Mouse (Mus musculus) frontal cortex, postnatal 25 days (tissue): ENCODE data around the gene Arhgap6.
"Not testable (repeated sequence)": the region's sequence is repeated elsewhere in the genome, so short reads cannot be mapped to it uniquely, and the experiment has no call there.

Experiments
- DNase-seq, 2 experiments: peaks; one replicate each; pipeline ENCODE4 v3.0.0; 2022; ENCODE audit warnings: low spot score in 2 of 2

Arhgap6 gene

DNA sequence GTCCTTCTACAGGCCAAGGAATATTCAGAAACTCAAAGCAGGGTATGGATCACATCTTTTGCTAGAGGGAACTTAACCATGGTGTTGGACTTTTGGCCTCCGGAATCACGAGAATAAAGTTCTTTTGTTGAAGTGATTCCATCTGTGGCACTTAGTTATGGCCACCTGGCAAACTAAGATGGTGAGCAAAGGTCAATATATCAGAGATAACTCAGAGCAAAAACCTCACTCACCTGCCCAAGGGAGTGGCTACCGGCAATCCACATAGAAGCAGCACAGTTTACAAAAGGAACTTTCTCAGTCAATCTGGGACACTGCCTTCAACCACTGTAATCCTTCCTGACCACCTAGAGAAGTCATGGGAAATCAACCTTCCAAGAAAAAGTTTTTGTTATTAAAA lies 513.7 kb downstream of the Arhgap6 start:
- no peak for DNase-seq

DNA sequence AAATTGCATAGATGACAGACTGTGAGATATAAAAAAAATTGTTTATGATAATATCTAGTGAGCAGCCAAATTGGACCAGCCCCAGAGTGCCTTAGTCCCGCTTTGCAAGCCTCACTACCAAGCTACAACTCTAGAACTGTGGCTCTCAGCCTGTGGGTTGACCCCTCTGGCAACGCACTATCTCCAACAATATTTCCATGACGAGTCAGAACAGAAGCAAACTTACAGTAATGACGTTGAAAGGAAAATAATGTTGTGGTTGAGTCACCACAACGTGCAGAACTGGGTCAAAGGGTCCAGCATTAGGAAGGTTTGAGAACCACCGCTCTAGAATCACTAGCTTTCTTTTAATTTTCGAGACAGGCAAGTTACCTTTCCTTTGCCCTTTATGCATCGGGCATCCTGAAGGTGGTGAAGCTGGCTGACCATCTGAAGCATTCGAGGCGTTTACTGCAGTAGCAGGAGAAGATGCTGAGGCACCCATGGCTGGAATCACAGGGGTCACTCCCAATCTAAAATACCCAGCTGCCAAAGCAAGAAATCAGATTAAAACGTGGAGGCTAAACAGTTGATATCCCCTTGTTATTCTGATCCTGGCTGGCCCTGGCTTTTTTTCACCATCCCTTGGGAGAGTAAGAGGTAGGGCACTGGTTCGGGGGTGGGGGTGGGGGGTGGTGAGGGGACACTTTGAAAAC lies 524.3 kb downstream of the Arhgap6 start:
- DNase-seq = no peak

DNA sequence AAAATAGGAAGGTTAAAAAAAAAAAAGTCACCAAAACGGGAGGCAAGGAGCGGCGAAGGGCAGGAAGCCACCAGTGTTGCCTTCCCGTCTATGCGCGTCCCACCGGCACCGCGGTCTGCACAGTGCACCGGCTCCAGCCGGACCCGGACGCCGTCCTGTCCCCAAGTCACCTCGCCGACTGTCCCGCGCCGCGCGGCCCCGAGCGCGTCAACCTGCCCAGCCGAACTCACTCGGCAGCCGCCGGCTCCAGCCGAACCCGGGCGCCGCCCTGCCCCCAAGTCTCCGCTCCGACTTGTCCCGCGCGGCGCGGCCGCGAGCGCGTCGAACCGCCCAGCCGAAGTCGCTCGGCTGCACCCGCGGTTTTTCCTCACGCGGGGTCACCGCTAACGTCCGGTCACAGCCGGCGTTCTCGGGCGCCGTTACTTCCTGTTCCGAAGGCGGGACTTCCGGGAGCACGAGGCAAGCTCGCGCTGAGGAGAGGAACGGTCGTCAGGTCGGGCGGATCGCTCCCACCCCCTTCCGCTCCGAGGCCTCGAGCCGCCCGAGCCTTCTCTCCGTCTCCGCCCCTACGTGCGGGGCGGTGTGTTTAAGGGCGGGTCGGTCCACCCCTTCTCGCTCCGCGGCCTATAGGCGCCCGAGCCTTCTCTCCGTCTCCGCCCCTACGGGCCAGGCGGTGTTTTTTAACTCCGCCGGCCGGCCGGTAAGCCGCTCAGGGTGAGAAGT lies 525.2 kb downstream of the Arhgap6 start, which contains the start of gene Hccs:
TSS of gene Hccs (minus strand) at position 428 of the 723 bp plus-strand sequence.
- DNase-seq = peak; percentile 58 to 70

- not testable (repeated sequence) for DNase-seq
Measured at GRCm38 (mm10) chrX:169320668-169321005, 525.7 kb downstream of the Arhgap6 start.

DNA sequence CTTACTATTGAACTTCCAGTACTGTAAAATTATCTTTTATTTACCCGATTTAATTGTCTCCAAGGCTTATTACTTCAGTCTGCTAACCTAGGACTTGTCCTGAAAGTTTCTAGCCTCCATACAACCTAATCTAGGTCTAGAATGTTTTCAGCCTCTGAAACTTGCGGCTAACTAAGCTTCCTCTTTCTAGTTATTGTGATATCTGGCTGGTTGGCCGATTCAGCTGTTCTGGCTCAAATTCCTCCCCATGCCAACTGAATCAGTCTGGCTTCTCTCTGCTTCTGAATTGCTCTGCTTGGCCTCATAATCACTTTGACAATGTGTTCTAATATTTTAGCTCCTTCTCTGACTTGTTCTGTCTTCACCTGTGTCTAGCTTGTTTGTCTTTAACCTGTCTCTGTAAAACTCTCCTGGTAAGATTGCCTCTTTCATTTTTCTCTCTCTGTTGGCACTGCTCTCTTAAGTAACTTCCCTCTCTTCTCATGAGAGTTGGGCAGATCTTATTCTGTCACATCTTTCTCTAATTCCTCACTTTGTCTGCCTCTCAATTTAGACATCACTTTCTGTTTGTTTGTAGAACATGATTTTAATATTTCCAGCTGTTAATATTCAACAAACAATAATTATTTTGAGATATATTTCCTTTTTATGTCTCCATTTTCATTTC lies 531.2 kb downstream of the Arhgap6 start:
- DNase-seq = no peak

DNA sequence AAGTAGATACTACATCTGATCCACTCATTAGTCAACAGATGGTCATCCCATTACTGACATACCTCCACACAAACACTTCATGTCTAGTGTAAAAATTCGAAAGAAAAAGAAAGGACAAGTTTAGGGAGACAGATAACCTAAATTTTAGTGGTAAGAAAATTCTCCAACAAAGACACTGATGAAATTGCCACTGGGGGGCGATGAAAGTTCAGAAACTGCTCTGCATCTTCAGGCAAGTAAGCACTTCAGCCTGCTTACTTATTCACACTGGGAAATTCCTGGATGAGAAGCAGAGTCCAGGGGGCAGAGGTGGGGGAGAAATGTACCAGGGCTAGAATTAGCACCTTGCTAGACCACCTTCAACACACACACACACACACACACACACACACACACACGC lies 537.4 kb downstream of the Arhgap6 start:
- peak; percentile 22 to 24 for DNase-seq

DNA sequence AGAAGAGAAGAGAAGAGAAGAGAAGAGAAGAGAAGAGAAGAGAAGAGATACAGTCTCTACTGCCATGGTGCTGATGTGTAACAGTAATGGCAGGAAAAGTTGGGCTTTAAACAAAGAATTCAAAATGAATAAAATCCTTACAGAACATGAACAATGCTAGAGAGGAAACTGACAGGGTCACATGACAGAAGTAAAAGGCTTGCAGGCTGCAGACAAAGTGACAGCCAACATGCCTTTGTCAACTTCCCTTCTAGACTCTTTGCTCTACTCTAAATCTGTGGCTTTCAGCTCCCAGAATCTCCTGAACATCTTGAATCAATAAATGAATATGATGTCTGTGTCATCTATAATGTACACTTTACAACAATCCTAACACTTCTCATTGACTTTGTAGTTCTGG lies 542.7 kb downstream of the Arhgap6 start:
- no peak for DNase-seq

DNA sequence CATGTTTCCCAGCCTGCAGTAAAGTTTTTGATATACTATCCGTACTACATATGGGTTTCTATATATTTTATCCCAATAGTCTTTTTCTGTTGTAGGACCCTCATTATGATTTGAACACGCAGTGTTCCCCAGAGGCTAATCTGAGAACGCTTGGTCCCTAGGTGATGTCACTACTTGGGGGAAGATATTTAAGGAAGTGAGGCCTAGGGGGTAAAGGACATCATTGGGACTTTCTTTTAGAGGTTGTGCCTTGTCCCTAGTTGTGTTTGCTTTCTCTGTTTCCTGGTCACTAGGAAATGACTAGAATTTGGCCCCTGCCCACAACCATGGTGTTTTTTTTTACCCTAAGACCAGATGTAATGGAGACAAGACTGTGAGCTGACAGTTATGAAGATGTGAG lies 543.3 kb downstream of the Arhgap6 start:
- DNase-seq = no peak
